Comparison of ENCODE assay signal across 10 mouse cellular contexts in the genomic region with DNA sequence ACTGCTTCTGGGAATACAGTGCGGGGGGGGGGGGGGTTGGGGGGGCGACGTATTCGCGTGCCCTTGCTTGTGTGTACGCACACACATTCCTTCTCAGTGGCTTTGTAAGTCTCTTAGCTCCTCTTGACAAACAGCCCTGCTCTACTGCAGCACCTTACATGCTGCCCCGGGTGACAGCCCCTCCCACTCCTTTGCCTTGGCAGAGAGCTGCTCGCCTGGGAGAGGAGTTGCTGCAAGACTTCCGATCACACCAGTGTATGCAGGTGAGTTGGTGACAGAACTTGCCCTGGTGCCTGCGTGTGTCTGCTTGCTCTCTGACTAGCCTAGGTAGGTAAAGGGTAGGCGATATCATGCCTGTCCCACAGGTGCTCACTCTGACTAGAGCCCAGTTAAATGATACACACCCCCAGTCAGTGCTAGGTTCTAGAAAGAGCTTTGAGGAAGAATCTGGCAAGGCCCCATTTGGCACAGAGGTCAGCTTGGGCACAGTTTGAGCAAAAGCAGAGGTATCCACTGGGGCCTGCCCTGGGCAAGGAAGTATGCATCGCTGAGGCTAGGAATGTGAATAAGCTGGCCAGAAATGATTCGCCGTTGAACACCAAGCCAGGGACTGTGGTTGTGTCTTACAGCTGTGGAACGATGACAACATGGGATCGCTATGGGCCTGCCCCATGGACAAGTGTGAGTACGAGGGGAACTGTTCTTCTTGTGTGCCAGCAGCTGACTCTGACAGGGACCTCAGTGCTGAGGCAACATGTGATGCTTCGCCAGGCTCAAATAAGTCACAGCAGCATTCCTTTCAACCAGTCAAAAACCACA. TPM values are rescaled to one million over a fixed set of nuclear protein-coding genes. Genes with fewer than 3 reads are reported as not detected.
DNase-seq lines count a peak whose midpoint lies in the region; ATAC-seq lines count a peak whose summit lies in the region.
"Had no signal": no experiment of that assay in that cellular context is flagged by ENCODE, and none has a peak within 500 bp of the region (broad histone marks: within the 10 kb centered on the region; RNA-seq: fewer than 3 reads in every experiment).

No protein-coding gene starts in this region.

- intact Hi-C loops in left cerebral cortex, postnatal 10 days (cut with DNase I): no loop called here

- DNase-seq in cerebellum, adult 9-11 months: peak; percentile 48
- DNase-seq in 3134 (ENCODE audit: extremely low read depth, insufficient read length, low spot score): peak; percentile 91
- peak; percentile 99 for DNase-seq in gonadal fat pad, adult 2 months (ENCODE audit: low read depth)
- peak; percentile 62 to 67 for DNase-seq in kidney, postnatal 36 days
- DNase-seq in layer of hippocampus, postnatal 10 days (ENCODE audit: low spot score in 2 of 2): no peak
- no peak for DNase-seq in left cerebral cortex, postnatal 10 days (ENCODE audit: extremely low spot score in 1 of 2, low spot score in 2 of 2)
- DNase-seq in embryo, embryonic 10.5 days (ENCODE audit: low spot score): no peak
- DNase-seq: retina, postnatal 1 day had no signal

- ATAC-seq in cerebellum, adult (ENCODE audit: insufficient number of reproducible peaks, low FRiP score, low TSS enrichment): no peak
- ATAC-seq: midbrain, embryonic 15.5 days had no signal

RNA-seq across cellular contexts. Expression of gene Creld1, which starts 2.3 kb away (rescaled TPM):
- 34.7 and 37.4 TPM in 2 replicates for polyA plus RNA-seq in gonadal fat pad, adult 2 months (2012; rRNA removed)
- total RNA-seq in layer of hippocampus, postnatal 10 days (2021): 10 to 100 TPM; 80.0 to 92.3 TPM
- 10 to 100 TPM; 87.4 to 88.4 TPM for total RNA-seq in left cerebral cortex, postnatal 10 days (2021)

RNA-seq across cellular contexts. Expression of gene Il17rc, which starts 9.5 kb away (rescaled TPM):
- polyA plus RNA-seq in gonadal fat pad, adult 2 months (2012; rRNA removed): 43.9 and 50.2 TPM in 2 replicates
- total RNA-seq in layer of hippocampus, postnatal 10 days (2021): 1 to 10 TPM; 4.8 to 5.6 TPM
- total RNA-seq in left cerebral cortex, postnatal 10 days (2021): 1 to 10 TPM; 2.5 to 3.2 TPM

RNA-seq across cellular contexts. Expression of gene Prrt3, which starts 21.0 kb away (rescaled TPM):
- 0.09 TPM in 1 of 2 replicates, not detected in the other for polyA plus RNA-seq in gonadal fat pad, adult 2 months (2012; rRNA removed)
- 10 to 100 TPM; 36.7 to 39.7 TPM for total RNA-seq in layer of hippocampus, postnatal 10 days (2021)
- total RNA-seq in left cerebral cortex, postnatal 10 days (2021): 10 to 100 TPM; 34.1 to 36.0 TPM

RNA-seq across cellular contexts. Expression of gene Il17re, which starts 22.5 kb away (rescaled TPM):
- 18.2 and 18.9 TPM in 2 replicates for polyA plus RNA-seq in gonadal fat pad, adult 2 months (2012; rRNA removed)
- total RNA-seq in layer of hippocampus, postnatal 10 days (2021): under 1 TPM; 0.55 to 0.60 TPM
- total RNA-seq in left cerebral cortex, postnatal 10 days (2021): under 1 TPM; 0.55 to 0.66 TPM

RNA-seq across cellular contexts. Expression of gene Jagn1, which starts 38.4 kb away (rescaled TPM):
- polyA plus RNA-seq in gonadal fat pad, adult 2 months (2012; rRNA removed): 85.6 and 92.9 TPM in 2 replicates
- total RNA-seq in layer of hippocampus, postnatal 10 days (2021): 10 to 100 TPM; 42.9 to 44.1 TPM
- 10 to 100 TPM; 42.7 to 44.8 TPM for total RNA-seq in left cerebral cortex, postnatal 10 days (2021)

Comparison
In these comparisons a context has a peak if more than half of its experiments do, and no peak if none do; other contexts are left out.
1. DNase-seq: peak in cerebellum, adult 9-11 months (single experiment), 3134 (single experiment), gonadal fat pad, adult 2 months (single experiment) and kidney, postnatal 36 days (2 of 2); none in layer of hippocampus, postnatal 10 days (0 of 2), left cerebral cortex, postnatal 10 days (0 of 2) and embryo, embryonic 10.5 days (single experiment).